Mouse (Mus musculus) bone marrow macrophage, adult 2 months (primary cell): Measurements from ENCODE around the gene Nrm. TPM values are rescaled to one million over a fixed set of nuclear protein-coding genes. Genes with fewer than 3 reads are reported as not detected.

Source experiments
- H3K27ac ChIP-seq: 2 replicates; pipeline ENCODE4 v1.5.1; 2012; ENCODE audit warnings: low read depth, low read length; ENCODE audit not compliant: insufficient read depth
- H3K4me1 ChIP-seq: 2 replicates; pipeline ENCODE4 v1.6.1; 2012; ENCODE audit warnings: low read length; ENCODE audit not compliant: control insufficient read depth, insufficient read depth
- H3K4me3 ChIP-seq: 2 replicates; pipeline ENCODE4 v1.5.1; 2012; ENCODE audit warnings: mild to moderate bottlenecking, low read length, moderate library complexity; ENCODE audit not compliant: insufficient read depth
- CTCF ChIP-seq: IDR thresholded peaks from 2 replicates; pipeline ENCODE4 v1.5.1; 2012; ENCODE audit warnings: low read depth, mild to moderate bottlenecking, low read length, moderate library complexity
- POLR2A ChIP-seq: IDR thresholded peaks from 2 replicates; pipeline ENCODE4 v1.6.1; 2012; ENCODE audit warnings: mild to moderate bottlenecking, low read depth, low read length, borderline replicate concordance
- polyA plus RNA-seq: library from polyadenylated mRNA; stranded (reverse); fragments of >200 nt; gene quantifications from 2 replicates; pipeline ENCODE4 v1.2.4, GENCODE M21; 2012; ENCODE audit not compliant: missing spikeins, insufficient read depth, insufficient read length

Gene Nrm
- polyA plus RNA-seq, 1 experiment: 31.7 TPM

GRCm38 (mm10) chr17:35873774-35874519 is 12.8 kb downstream of the Nrm start:
- no peak for TF ChIP-seq POLR2A
- peak; percentile 77; the same call in 1 of the 2 replicates for TF ChIP-seq CTCF
- Histone ChIP-seq H3K4me3 (peak overlapping the region; percentile 21), H3K27ac (peak overlapping the region; percentile 2; the same call in 1 of the 2 replicates), H3K4me1 (peaks cover 14% of the 10 kb centered on the region)

- H3K27ac ChIP-seq: no peak overlapping the region
- H3K4me3 ChIP-seq: no peak overlapping the region
- peaks cover 14% of the 10 kb centered on the region for H3K4me1 ChIP-seq
- no peak for TF ChIP-seq POLR2A
- TF ChIP-seq CTCF: no peak
Observed at GRCm38 (mm10) chr17:35874721-35875120, 13.6 kb downstream of the Nrm start.

GRCm38 (mm10) chr17:35879245-35880057 is 18.3 kb downstream of the Nrm start, which contains the start of gene Dhx16:
Gene Dhx16 (plus strand): TSS chr17:35879819.
- peak within 1 kb of the TSS; percentile 90 for H3K4me3 ChIP-seq
- H3K27ac ChIP-seq: peak within 1 kb of the TSS; percentile 62
- peaks cover 6% of the 10 kb centered on the region for H3K4me1 ChIP-seq
- TF ChIP-seq POLR2A (no peak), CTCF (0 out of 2 replicates have a peak, but pooled peaks have one; percentile 24)

- no peak overlapping the region for H3K27ac ChIP-seq
- no peak overlapping the region for H3K4me3 ChIP-seq
- H3K4me1 ChIP-seq: peaks cover 6% of the 10 kb centered on the region
- TF ChIP-seq CTCF (no peak), POLR2A (no peak)
Observed at GRCm38 (mm10) chr17:35882924-35883323, 21.8 kb downstream of the Nrm start.

GRCm38 (mm10) chr17:35883777-35884176 is 22.7 kb downstream of the Nrm start:
- peaks cover 6% of the 10 kb centered on the region for H3K4me1 ChIP-seq
- H3K27ac ChIP-seq: no peak overlapping the region
- no peak overlapping the region for H3K4me3 ChIP-seq
- TF ChIP-seq POLR2A (no peak), CTCF (no peak)

GRCm38 (mm10) chr17:35887725-35888124 is 26.6 kb downstream of the Nrm start:
- no peak overlapping the region for H3K4me3 ChIP-seq

GRCm38 (mm10) chr17:35896781-35897643 is 35.9 kb downstream of the Nrm start, which contains the start of gene 2310061I04Rik:
Gene 2310061I04Rik (minus strand): TSS chr17:35897431.
- TF ChIP-seq POLR2A (no peak), CTCF (no peak)
- H3K4me1 ChIP-seq: peaks cover 18% of the 10 kb centered on the region
- peak within 1 kb of the TSS; percentile 61 for H3K27ac ChIP-seq
- H3K4me3 ChIP-seq: peak within 1 kb of the TSS; percentile 78

More at GRCm38 (mm10) chr17:35887725-35888124, 26.6 kb downstream of the Nrm start:
- TF ChIP-seq CTCF: no peak
- no peak for TF ChIP-seq POLR2A
- no peak overlapping the region for H3K27ac ChIP-seq
- H3K4me1 ChIP-seq: no peaks in the 10 kb centered on the region

GRCm38 (mm10) chr17:35897644-35898573 is 36.8 kb downstream of the Nrm start:
- no peak overlapping the region for H3K27ac ChIP-seq
- TF ChIP-seq CTCF (0 out of 2 replicates have a peak, but pooled peaks have one; percentile 14), POLR2A (no peak)
- peak overlapping the region; percentile 46 for H3K4me3 ChIP-seq
- peaks cover 18% of the 10 kb centered on the region for H3K4me1 ChIP-seq
